Mouse (Mus musculus): ENCODE data around the gene Hsd11b1. TPM values are rescaled to one million over a fixed set of nuclear protein-coding genes. Genes with fewer than 3 reads are reported as not detected.
A peak's percentile ranks its signal among the peaks of the same experiment; 100 is the strongest.

Hsd11b1 gene
- polyA plus RNA-seq, 1 experiment, result 0.86 TPM

DNA sequence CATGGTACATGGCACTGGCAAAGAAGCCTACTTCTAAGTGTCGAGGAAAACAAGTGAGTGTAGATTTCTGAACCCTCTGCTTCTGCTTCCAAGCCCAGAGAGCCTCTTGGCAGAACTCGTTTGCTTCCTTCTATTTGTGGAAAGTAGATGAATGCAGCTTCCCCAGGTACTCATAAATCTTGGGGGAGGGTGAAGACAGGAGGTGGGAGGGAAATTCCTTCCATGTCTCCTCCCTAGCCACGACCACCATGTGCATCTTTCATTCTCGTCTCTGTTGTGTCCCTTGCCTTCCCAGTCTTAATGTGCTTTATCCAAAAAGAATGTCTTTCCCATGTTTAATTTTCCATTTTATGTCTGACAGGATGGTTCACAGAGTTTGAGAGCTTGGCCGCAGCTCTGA, 11.3 kb downstream of the Hsd11b1 start:
- no peak for TF ChIP-seq POLR2A (IDR thresholded peaks at IDR 0.05; ENCODE audit: low read depth, low read length)
- TF ChIP-seq CTCF (IDR thresholded peaks at IDR 0.05; ENCODE audit: borderline replicate concordance, insufficient read depth, low read length), result no peak
- H3K4me3 ChIP-seq (ENCODE audit: insufficient read depth, low read length), result no peak overlapping the region
- H3K27ac ChIP-seq (ENCODE audit: insufficient read depth, low read length), result no peak overlapping the region
- no peaks in the 10 kb centered on the region for H3K4me1 ChIP-seq (ENCODE audit: control insufficient read depth, insufficient read depth, low read length)

DNA sequence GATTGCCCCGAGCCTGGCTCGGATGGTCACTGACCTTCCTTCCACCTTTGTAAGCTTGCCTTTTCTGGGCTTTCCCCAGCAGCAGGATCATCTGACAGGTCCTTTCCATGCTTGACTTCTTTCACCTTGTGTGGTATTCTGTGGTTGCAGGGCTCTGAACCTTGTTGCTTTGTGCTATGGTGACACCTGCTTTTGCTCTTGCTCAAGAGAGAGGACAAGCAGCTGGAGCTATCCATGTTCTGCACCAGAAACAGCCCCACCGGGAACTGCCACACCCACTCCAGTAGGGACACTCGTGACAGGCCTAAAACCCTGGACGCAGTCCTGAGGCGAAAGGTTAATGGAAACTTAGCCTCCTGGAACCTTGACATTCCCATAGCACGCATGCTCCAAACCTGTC, 12.5 kb downstream of the Hsd11b1 start:
- TF ChIP-seq POLR2A (IDR thresholded peaks at IDR 0.05; ENCODE audit: low read depth, low read length), result no peak
- no peak for TF ChIP-seq CTCF (IDR thresholded peaks at IDR 0.05; ENCODE audit: borderline replicate concordance, insufficient read depth, low read length)
- H3K27ac ChIP-seq (ENCODE audit: insufficient read depth, low read length), result no peak overlapping the region
- H3K4me1 ChIP-seq (ENCODE audit: control insufficient read depth, insufficient read depth, low read length), result no peaks in the 10 kb centered on the region
- no peak overlapping the region for H3K4me3 ChIP-seq (ENCODE audit: insufficient read depth, low read length)

DNA sequence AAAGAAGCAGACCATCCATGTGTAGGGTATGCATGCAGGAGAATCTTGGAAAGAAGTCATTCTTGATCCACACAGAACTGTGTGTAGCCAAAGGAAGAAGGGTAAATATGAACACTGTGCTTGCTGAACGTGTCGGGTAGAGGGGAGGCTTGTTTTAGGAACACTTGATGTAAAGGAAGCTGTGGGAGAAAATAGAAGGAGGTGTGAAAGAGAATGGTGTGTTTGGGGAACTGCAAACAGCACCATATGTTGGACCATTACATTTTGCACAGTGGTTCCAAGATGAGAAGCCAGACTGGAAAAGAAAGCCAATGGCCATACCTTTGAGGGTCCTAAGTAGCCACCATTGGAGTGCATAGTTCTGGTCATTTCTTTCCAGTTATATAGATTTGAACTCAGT, 13.8 kb downstream of the Hsd11b1 start:
- Histone ChIP-seq H3K4me3 (ENCODE audit: insufficient read depth, low read length) (no peak overlapping the region), H3K4me1 (ENCODE audit: control insufficient read depth, insufficient read depth, low read length) (no peaks in the 10 kb centered on the region), H3K27ac (ENCODE audit: insufficient read depth, low read length) (no peak overlapping the region)
- TF ChIP-seq POLR2A (IDR thresholded peaks at IDR 0.05; ENCODE audit: low read depth, low read length) (no peak), CTCF (IDR thresholded peaks at IDR 0.05; ENCODE audit: borderline replicate concordance, insufficient read depth, low read length) (no peak)

- TF ChIP-seq CTCF (IDR thresholded peaks at IDR 0.05; ENCODE audit: borderline replicate concordance, insufficient read depth, low read length), result no peak
- TF ChIP-seq POLR2A (IDR thresholded peaks at IDR 0.05; ENCODE audit: low read depth, low read length), result no peak
- Histone ChIP-seq H3K4me1 (ENCODE audit: control insufficient read depth, insufficient read depth, low read length) (peaks cover 5% of the 10 kb centered on the region; the same call in 1 of the 2 replicates), H3K27ac (ENCODE audit: insufficient read depth, low read length) (no peak overlapping the region), H3K4me3 (ENCODE audit: insufficient read depth, low read length) (no peak overlapping the region)
These were observed 19.6 kb downstream of the Hsd11b1 start for GRCm38 (mm10) chr1:193244235-193244634.

DNA sequence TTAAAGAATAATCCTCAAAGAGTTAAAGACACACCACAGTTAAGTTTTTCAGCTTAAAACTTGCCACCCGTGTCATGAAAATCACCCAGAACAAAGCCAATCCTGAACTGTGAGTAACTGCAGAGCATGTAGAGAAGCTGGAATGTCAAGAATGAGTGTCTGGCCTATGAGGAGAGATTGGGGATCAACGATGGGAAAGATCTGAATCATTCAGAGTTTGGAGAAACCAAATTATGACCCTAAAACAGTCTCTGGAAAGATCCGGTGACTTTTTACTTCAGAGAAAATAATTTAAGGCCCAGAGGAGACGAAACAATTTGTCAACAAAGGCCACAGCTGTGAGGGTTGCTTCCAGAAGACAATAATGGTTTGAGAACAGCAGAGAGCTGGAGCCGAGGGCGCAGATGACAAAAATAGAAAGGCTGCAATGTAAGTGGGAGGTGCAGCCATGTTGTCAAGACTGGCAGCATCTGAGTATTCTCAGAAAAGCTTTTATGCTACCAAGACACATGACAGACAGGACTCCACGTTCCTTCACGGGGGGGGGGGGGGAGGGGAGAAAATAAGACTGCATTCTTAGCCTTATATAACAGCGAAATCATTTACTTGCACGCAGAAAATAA, 20.2 kb downstream of the Hsd11b1 start:
- Histone ChIP-seq H3K4me3 (ENCODE audit: insufficient read depth, low read length) (no peak overlapping the region), H3K27ac (ENCODE audit: insufficient read depth, low read length) (peak overlapping the region; percentile 84), H3K4me1 (ENCODE audit: control insufficient read depth, insufficient read depth, low read length) (peaks cover 5% of the 10 kb centered on the region; the same call in 1 of the 2 replicates)
- no peak for TF ChIP-seq POLR2A (IDR thresholded peaks at IDR 0.05; ENCODE audit: low read depth, low read length)
- TF ChIP-seq CTCF (IDR thresholded peaks at IDR 0.05; ENCODE audit: borderline replicate concordance, insufficient read depth, low read length), result no peak

- no peak for TF ChIP-seq POLR2A (IDR thresholded peaks at IDR 0.05; ENCODE audit: low read depth, low read length)
- no peak for TF ChIP-seq CTCF (IDR thresholded peaks at IDR 0.05; ENCODE audit: borderline replicate concordance, insufficient read depth, low read length)
- peaks cover 5% of the 10 kb centered on the region; the same call in 1 of the 2 replicates for H3K4me1 ChIP-seq (ENCODE audit: control insufficient read depth, insufficient read depth, low read length)
- H3K4me3 ChIP-seq (ENCODE audit: insufficient read depth, low read length), result no peak overlapping the region
- no peak overlapping the region for H3K27ac ChIP-seq (ENCODE audit: insufficient read depth, low read length)
These were observed 21.0 kb downstream of the Hsd11b1 start for GRCm38 (mm10) chr1:193242863-193243262.

GRCm38 (mm10) chr1:193242238-193242637, 21.6 kb downstream of the Hsd11b1 start:
- Histone ChIP-seq H3K4me1 (ENCODE audit: control insufficient read depth, insufficient read depth, low read length) (peaks cover 5% of the 10 kb centered on the region; the same call in 1 of the 2 replicates), H3K4me3 (ENCODE audit: insufficient read depth, low read length) (no peak overlapping the region), H3K27ac (ENCODE audit: insufficient read depth, low read length) (no peak overlapping the region)
- no peak for TF ChIP-seq CTCF (IDR thresholded peaks at IDR 0.05; ENCODE audit: borderline replicate concordance, insufficient read depth, low read length)
- no peak for TF ChIP-seq POLR2A (IDR thresholded peaks at IDR 0.05; ENCODE audit: low read depth, low read length)

DNA sequence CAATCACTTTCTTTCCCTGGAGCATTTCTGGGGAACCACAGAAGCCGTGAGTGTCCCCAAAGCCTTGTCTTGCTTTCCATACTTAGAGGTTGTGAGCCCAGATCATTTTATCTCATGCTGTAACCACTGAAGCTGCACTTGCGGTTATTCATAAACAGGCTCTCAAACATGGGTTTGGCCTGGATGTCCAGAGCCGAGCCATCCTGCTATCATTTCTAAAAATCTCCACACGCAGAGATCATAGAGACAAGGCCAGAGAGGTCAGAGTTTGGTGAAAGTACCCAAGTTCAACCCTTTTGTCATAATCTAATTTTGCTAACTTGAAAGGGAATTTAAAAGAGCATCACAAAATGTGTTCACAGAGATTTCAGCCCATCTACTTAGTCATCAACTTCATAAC, 22.4 kb downstream of the Hsd11b1 start:
- TF ChIP-seq POLR2A (IDR thresholded peaks at IDR 0.05; ENCODE audit: low read depth, low read length), result no peak
- TF ChIP-seq CTCF (IDR thresholded peaks at IDR 0.05; ENCODE audit: borderline replicate concordance, insufficient read depth, low read length), result no peak
- H3K27ac ChIP-seq (ENCODE audit: insufficient read depth, low read length), result no peak overlapping the region

GRCm38 (mm10) chr1:193238426-193238825, 25.4 kb downstream of the Hsd11b1 start:
- TF ChIP-seq POLR2A (IDR thresholded peaks at IDR 0.05; ENCODE audit: low read depth, low read length) (no peak), CTCF (IDR thresholded peaks at IDR 0.05; ENCODE audit: borderline replicate concordance, insufficient read depth, low read length) (no peak)
- no peaks in the 10 kb centered on the region for H3K4me1 ChIP-seq (ENCODE audit: control insufficient read depth, insufficient read depth, low read length)
- H3K27ac ChIP-seq (ENCODE audit: insufficient read depth, low read length), result no peak overlapping the region
- H3K4me3 ChIP-seq (ENCODE audit: insufficient read depth, low read length), result no peak overlapping the region

More for the DNA sequence above, 22.4 kb downstream of the Hsd11b1 start:
- Histone ChIP-seq H3K4me1 (ENCODE audit: control insufficient read depth, insufficient read depth, low read length) (peaks cover 5% of the 10 kb centered on the region; the same call in 1 of the 2 replicates), H3K4me3 (ENCODE audit: insufficient read depth, low read length) (no peak overlapping the region)

GRCm38 (mm10) chr1:193234930-193235329, 28.9 kb downstream of the Hsd11b1 start:
- H3K4me3 ChIP-seq (ENCODE audit: insufficient read depth, low read length), result no peak overlapping the region
- H3K4me1 ChIP-seq (ENCODE audit: control insufficient read depth, insufficient read depth, low read length), result no peaks in the 10 kb centered on the region
- TF ChIP-seq POLR2A (IDR thresholded peaks at IDR 0.05; ENCODE audit: low read depth, low read length), result no peak
- no peak for TF ChIP-seq CTCF (IDR thresholded peaks at IDR 0.05; ENCODE audit: borderline replicate concordance, insufficient read depth, low read length)
- no peak overlapping the region for H3K27ac ChIP-seq (ENCODE audit: insufficient read depth, low read length)
